Mouse (Mus musculus) gastrocnemius, postnatal 14 days (tissue): ENCODE measurements around the gene Med13l. TPM values are rescaled to one million over a fixed set of nuclear protein-coding genes. Genes with fewer than 3 reads are reported as not detected.
A peak's percentile ranks its signal among the peaks of the same experiment; 100 is the strongest.

Source experiments
- DNase-seq: peaks from one replicate; pipeline ENCODE4 v3.0.0; 2021; ENCODE audit warnings: mixed read lengths
- intact Hi-C: fragments of 180-260 bp; cut with DNase I; formaldehyde crosslinking; loops from one replicate; pipeline ENCODE4 v1.15.1; 2025; ENCODE audit warnings: low total_unique reads
- total RNA-seq, 2 experiments: library from RNA; stranded (reverse); gene quantifications; 2 replicates each; pipeline ENCODE4 v1.2.3; 2021

The Med13l gene
- total RNA-seq, 2 experiments from 2014 or later = 22.0 to 24.1 TPM

DNA sequence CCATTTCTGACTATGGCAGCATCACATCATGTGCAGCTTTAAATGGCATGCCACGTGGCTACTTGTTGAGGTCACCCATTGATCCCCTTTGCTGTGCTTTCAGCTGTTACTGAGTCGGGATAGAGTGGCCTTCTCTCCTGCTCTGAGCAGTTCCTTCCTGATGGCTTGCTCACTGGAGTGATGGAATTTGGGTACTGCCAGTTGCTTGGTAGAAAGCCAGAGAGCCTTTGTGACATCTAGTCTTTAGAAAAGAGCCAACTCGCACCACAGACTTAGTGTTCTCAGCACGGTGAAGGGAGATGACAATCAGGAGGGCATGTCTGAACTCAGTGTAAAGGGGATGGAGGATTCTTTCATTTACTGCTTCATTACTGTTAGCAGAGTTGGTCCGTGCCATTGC is 147.0 kb downstream of the Med13l start:
- no peak for DNase-seq
- intact Hi-C loops = loop anchor here (5.0 kb wide), 1 partner anchor 110 kb away; no protein-coding TSS in a partner anchor

DNA sequence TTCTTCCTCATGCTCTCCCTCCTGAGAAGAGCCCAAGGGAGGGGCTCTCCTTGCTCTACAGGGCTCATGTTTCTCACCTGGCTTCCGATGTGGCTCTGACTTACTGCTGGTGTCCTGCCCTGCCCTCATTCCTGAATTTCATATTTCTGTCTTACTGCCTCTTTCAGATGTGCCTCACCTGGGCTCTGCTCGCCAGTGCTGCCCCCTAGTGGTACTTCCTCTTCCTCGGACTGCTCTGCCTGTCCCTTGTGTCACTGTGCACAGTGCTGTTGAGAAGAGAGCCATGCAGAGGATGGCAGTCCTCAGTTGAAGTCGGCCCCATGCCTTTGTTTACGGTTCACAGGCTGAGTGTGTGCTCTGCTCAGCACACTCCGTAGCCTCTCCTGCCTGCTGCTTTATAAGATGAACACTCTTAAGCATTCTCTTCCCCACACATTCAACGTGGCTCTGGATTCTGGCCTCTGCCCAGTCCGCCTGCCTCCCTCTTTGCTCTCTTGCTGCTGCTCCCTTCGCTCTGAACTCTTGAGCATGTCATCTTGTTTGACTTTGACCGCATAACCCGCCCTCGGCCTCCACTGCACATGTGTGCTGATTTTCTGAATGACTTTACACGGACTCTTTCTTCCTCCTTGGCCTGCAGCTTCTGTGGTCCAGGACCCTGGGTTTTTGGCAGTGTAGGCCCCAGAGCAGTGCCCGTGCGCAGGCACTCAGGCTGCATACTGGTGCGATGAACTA is 147.9 kb downstream of the Med13l start:
- peak; percentile 68 for DNase-seq

DNA sequence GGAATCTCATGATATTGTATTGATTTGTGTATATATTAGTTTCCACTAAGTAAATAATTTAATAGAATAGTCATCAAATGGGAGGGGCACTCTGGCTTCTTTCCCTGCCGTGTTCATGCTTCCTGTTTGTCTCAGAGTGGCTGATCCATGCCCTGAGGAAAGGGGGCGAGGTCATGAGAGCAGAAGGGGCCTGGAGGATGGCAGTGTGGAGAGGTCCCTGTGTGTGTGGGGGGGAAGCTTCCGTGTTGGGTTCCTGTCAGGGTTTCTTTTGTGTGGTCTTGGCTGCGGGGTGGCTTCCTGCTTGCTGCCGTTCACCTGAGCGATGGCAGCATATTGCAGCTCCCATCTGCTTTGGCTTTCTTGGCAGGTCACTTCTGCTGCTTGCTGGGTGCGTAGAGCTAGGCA is 149.4 kb downstream of the Med13l start:
- DNase-seq = no peak
- intact Hi-C loops = loop anchor here (5.0 kb wide), 1 partner anchor 113 kb away; no protein-coding TSS in a partner anchor

More for the DNA sequence above, 147.9 kb downstream of the Med13l start:
- intact Hi-C loops = loop anchor here (5.0 kb wide), 1 partner anchor 111 kb away; no protein-coding TSS in a partner anchor

DNA sequence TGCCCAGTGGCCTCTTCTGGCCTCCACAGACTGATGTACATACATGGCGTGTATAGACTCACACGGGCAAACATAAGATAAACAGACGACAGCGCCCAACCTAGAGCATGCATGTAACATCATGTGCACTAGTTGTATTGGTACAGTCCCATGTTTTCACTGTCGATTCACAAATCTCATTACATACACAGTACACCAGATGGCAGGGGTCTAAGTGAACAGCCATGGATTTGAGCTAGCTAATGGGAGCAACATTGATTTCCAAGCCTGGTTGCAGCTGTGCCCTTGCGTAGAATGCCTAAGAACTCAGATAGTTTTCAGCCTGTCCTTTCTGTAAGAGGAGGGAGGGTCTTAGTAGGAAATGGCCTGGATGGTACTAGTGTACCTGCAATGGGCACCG is 155.0 kb downstream of the Med13l start:
- no peak for DNase-seq
- intact Hi-C loops = no loop called here

DNA sequence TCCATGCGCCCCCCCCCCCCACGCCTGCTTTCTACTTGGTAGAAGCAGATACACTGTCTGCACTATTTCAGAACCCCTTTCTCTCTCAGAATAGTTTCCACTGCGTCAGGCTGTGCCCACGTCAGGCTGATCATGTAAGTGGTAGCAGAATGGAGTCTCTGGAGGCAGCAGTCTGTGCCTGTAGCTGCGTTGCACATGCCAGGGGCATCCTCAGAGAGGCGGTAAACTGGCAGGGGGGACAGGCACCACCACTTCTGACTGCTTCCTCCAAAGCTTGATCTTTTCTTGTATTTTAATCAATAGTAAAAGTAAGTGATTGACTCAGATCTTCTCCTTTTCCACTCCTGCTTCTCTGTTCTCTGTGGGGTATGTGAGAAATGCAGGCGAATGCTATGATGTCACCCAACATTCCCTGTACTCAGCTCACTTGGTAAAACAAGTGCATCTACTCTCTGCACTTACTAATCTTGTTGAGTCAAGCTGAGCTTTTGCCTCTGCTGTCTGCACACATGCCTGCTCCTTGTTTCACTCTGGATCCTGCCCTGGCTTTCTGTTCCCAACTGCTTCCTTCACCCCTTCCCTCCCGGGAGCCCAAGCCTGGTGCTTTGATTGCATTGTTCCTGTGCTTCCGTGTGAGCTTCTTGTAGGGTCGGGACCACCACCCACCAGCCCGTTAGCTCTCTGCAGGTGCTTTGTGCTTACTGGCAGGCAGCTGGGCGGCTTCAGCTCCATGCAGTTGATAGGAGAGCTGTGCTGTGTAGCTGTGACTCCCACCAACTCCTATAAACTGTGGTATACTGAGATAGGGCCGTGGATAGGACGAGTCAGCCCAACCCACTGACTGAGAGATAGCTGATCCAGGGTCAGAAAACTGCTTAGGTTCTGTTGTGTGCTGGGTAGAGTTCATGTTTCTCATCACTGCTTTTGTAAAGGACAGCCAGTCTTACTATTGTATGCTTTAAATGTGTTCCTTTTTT is 156.1 kb downstream of the Med13l start:
- intact Hi-C loops = no loop called here
- no peak for DNase-seq

DNA sequence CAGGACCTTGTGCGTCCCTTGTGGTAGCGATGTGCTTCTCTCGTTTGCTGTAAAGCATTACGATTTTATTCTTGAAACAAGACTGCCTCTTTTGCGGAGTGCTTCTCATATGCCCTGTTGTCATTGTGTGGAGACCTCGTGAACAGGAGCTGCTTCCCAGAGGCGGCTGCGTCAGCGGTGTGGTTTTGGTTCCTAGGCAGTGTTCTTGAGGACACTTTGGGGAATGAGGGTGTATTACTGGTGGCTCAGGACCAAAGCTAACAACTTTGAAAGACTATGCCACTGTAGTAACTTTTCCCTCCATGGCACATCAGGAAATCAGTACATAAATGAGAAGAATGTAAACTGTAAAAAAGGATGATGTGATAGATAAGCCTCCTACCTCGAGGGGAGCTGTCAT is 157.0 kb downstream of the Med13l start:
- intact Hi-C loops = no loop called here
- DNase-seq = no peak

DNA sequence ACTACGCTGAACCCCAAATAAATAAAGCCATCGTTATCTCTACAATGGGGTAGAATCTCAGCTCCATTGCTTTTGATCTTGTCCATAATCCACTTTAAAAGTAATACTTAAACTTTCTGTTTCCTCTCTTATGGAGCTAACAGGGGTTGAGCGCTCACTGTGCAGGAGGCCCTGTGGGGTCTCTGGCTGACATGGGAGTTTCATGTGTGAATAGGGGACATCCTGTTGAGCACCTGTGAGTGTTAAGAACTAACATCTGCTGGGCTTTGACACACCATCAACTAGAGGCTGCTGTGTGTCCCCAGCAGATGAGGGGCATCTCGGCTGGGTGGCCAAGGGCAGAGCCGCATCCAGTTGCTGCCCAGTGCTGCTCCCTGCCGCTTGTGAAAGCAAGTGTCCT is 157.6 kb downstream of the Med13l start:
- DNase-seq = no peak
- intact Hi-C loops = no loop called here

DNA sequence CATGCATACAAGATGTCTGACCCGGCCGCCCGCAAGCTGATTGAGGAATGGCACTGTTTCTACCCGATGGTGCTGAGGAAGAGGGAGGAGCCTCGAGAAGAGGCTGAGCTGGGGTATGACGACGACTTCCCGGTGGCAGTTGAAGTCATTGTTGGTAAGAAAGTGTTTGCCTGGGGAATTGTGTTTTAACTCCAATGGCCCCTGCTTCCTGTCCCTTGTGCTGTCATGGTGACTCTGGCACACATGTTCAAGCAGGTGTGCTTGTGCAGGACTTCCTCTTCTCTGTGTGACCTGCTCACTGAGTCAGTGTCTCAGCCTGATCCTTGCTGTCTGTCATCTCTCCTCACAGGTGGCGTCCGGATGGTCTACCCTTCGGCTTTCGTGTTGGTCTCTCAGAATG is 160.9 kb downstream of the Med13l start:
- intact Hi-C loops = no loop called here
- DNase-seq = no peak

DNA sequence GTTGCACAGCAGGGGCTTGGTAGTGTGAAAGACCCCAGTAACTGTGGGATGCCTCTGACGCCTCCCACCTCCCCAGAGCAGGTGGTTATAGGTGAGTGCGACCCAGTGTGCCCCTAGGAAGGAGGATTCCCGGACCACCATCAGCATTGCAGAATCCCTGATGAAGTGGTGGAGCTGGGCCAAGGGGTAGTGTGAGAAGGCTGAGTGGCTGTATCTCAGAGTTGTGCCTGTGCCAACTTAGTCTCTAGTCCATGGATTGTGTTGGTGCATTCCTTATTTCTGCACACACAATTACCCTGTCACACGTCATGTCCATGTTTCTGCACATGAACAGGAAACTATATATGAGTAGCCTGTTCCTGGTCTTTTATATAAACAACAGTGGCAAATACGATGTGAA is 161.4 kb downstream of the Med13l start:
- DNase-seq = no peak
- intact Hi-C loops = no loop called here

DNA sequence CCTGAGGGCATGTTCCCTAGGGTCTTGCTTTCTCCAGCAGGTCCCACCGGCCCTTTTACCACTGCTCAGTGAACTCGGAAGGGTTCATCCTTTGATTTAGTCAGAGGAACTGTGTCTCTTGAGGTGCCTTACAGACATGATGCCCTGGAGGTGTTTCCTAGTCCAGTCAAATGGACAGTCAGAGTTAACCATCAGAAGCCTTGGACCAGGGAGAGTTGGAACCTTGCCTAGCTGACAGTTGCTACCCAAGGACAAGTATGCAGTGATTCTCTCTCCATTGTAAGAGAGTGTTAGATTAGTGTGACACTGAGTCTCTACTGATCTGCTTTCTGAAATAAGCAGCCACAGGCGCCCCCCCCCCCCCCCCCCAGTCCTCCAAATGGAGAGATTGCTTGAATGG is 162.0 kb downstream of the Med13l start:
- intact Hi-C loops = no loop called here

DNA sequence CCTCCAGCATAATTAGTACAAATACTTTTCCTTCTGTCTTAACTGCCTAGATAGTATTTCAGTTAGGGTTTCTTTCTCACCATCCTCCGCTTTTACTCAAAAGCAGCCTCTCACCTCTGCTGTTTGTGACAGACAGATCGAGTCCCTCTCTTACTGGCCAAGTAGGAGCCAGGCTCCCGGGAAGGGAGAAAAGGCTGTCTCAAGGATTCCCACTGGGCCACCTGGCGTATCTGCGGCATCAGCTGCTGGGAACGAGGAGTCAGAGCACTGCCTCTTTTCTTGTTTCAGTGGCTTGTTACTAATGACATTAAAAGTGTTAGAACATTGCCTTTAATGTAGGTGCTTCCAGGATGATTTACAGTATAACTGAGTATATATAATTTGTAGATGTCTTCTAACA is 164.9 kb downstream of the Med13l start:
- no peak for DNase-seq
- intact Hi-C loops = no loop called here

More for the DNA sequence above, 162.0 kb downstream of the Med13l start:
- DNase-seq = no peak

DNA sequence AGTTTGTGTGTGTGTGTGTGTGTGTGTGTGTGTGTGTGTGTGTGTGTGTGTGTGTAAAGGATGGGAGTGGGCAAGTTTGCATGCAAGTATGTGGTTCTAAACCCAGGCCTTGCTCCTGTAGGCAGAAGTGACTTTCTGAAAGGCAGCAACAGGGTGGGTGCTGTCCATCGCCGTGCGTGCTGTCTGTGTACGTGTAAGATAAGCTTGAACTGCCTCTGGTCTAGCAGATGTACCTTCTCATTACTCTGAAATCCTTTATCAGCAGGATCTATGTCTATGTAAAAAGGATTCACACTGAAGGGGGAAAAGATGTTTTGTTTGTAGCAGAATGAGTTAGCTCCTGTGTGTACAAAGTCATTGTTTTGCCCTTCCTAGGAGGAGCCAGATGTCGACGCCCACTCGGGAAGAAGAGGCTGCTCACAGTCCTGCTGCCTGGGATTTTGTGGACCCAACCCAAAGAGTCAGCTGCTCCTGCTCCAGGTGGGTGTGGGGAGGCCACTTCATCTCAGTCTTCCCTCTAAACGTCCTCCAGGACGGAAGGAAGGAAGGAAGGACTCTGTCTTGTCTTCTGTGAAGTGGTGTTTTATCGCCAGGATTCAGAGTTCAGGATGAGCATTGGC is 165.5 kb downstream of the Med13l start:
- DNase-seq = no peak
- intact Hi-C loops = no loop called here

DNA sequence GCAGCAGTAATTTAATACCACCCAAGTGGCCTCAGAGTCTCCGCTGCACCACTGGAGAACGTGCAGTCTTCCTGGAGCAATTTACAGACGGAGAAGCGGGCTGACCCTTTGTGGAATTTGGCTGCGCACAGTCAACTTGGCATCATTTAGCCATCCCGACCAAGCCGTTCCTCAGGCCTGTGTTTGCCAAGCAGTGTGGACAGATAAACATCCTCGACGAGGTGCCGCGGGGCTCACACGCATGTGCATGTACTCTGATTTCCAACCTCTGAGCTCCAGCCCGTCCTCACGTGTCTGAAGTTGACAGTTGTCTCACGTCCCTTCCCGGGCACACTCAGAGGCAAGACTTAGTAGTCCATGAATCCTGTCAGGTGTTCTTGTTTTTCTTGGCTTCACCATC is 166.9 kb downstream of the Med13l start:
- no peak for DNase-seq

DNA sequence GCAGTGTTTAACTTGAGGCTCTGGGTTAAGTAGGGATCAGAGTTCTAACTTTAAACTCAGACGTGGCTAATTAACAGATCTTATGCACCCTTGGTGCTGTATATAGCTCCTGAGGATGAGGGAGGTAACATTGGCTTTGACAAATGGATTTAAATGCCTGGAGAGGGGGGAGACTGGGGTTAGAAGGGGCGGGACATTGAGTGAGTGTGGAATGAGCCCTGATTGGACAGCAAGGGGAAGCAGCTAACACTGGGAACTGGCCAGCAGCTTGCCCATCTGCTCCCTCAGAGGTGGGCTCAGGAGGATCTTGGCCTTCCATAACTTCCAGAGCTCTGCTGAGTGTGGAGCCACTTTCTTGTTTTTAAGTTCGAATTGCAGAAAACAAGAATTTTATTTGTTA is 171.7 kb downstream of the Med13l start:
- intact Hi-C loops = no loop called here
- DNase-seq = no peak

More for the DNA sequence above, 166.9 kb downstream of the Med13l start:
- intact Hi-C loops = no loop called here

DNA sequence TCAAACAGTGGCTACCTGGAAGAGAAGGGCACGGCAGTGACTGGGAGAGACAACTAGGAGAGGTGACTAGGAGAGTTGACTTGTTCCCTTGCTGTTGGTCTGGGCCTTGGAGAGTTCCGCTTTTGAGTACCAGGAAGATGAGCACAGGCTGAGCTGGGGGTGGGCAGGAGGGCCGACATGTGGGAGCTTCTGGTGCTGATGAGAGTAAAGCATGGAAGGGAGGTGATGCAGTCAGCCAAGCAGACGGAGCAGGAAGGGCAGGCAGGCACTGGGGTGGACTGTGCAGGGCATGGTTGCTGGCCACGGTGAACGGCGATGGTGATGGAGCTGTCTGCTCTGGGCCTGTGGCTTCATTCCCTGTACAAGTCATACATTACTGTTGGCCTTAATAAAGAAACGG is 172.2 kb downstream of the Med13l start:
- DNase-seq = no peak
- intact Hi-C loops = no loop called here

DNA sequence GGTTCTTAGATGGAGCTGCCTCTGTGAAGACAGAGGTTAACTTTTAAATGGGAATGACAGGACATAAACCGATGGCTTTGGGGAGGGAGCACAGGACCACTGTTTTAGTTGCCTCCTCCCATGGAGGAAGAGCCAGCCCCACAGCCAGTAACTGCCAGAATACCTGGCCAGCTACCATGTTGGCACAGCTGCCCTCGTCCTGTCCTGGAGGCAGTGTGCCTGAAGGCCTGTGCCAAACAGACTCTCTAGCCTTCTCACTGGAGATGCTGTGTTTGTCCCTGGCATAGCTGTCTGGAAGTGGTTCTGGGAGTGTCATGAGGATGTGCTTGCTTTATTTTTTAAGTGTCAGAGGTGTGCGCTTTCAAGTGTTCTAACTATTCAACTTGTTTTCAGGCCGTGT is 173.1 kb downstream of the Med13l start:
- intact Hi-C loops = no loop called here
- DNase-seq = peak; percentile 69

DNA sequence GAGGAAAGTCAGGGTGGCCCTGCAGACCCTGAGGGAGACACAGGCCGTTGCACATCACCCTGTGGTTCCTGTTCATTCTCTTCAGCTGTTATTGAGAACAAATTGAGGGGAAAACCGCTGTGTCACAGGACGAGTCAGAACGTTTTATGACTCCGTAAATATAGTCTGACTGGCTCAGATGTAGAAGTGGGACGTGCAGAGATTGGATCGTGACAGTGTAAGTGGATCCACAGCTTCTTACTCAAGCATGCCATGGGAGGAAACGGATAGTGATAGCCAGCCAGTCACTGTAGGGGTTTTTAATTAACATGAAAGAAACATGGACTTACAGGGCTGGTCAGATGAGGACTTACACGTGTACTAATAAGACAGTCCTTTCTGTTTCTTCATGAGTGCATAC is 174.0 kb downstream of the Med13l start:
- no peak for DNase-seq
- intact Hi-C loops = no loop called here

DNA sequence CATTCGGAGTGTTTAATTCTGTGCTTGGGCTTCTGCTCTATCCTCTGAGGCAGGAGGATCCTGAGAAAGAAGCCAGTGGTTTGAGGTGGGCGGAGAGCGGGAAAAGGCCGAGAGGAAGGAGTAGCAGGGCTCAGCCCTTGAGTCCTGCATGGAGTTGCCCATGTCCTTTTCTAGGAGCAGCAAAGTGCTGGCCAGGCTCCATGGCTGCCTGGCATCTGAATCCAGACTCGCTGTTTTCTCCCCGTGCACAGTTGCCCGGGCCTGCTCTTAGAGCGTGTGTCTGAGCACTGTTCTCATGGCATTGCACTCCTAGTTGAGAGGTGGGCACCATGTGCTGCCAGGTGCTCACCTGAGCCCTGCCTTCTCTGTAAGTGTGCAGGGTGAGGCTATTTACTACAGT is 175.3 kb downstream of the Med13l start:
- no peak for DNase-seq
- intact Hi-C loops = loop anchor here (5.0 kb wide), 2 partner anchors 143 to 403 kb away; no protein-coding TSS in a partner anchor

DNA sequence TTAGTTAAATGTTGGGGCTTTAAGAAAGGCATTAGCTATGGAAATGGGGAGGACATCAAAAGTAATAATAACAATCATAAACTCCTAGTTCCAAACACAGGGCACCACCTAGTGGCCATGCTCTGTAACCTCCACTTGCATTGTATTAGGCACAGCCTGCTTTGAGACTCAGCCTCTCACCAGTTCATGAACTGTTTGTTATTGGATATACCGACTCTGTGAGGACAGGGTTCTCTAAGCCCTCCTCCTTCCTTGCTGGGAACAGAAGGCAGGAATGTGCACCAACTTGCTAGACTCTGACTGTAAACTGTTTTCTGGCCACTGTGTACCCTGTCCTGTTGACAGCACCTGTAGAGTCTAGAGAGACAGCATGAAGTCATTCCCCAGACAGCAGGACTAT is 177.1 kb downstream of the Med13l start:
- intact Hi-C loops = loop anchor here (5.0 kb wide), 2 partner anchors 145 to 405 kb away; no protein-coding TSS in a partner anchor
- peak; percentile 69 for DNase-seq

DNA sequence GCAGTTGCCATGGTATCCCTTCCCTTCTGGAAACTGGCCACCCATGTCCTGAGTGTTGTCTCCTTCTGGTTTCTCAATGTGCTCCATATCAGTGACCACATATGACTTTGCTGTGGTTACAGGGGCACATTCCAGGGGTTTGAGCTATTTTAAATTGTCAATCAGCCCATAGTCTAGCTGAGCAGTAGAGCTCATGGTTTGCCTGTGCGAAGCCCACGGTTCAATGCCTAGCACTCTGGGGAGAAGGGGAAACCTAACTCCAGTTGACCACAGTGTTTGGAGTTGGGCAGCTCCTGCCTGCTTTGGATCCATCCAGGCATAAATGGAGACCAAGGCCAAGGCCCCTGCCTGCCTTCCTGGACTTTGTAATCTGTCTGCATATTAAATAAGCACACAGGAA is 182.6 kb downstream of the Med13l start:
- DNase-seq = no peak
- intact Hi-C loops = no loop called here
